Mouse (Mus musculus) forebrain, embryonic 10.5 days (tissue): ENCODE measurements around the gene Cd248. TPM values are rescaled to one million over a fixed set of nuclear protein-coding genes. Genes with fewer than 3 reads are reported as not detected.
A peak's percentile ranks its signal among the peaks of the same experiment; 100 is the strongest.

Source experiments
- DNase-seq: peaks from one replicate; pipeline ENCODE4 v3.0.0-alpha.2; 2017; ENCODE audit warnings: low spot score; ENCODE audit errors: extremely low spot score
- H3K27ac ChIP-seq: fragments of 300-500 bp; sonication (generic); 2 replicates; pipeline ENCODE4 v1.5.1; 2016; ENCODE audit warnings: mild to moderate bottlenecking
- H3K27me3 ChIP-seq: fragments of 300-500 bp; sonication (generic); 2 replicates; pipeline ENCODE4 v1.6.1; 2016; ENCODE audit warnings: mild to moderate bottlenecking; ENCODE audit not compliant: poor library complexity, severe bottlenecking
- H3K36me3 ChIP-seq: fragments of 300-500 bp; sonication (generic); replicated peaks from 2 replicates; pipeline ENCODE4 v1.6.1; 2016; ENCODE audit warnings: mild to moderate bottlenecking, moderate library complexity
- H3K4me1 ChIP-seq: fragments of 300-500 bp; sonication (generic); 2 replicates; pipeline ENCODE4 v1.6.1; 2016
- H3K4me3 ChIP-seq: fragments of 300-500 bp; sonication (generic); 2 replicates; pipeline ENCODE4 v1.5.1; 2016; ENCODE audit warnings: mild to moderate bottlenecking, moderate library complexity
- H3K9me3 ChIP-seq: fragments of 300-500 bp; sonication (generic); 2 replicates; pipeline ENCODE4 v1.6.1; 2016; ENCODE audit warnings: mild to moderate bottlenecking, moderate library complexity
- WGBS: fragments of 180-500 bp; shearing (Covaris S2); methylation state at CpG from one replicate; pipeline ENCODE4 v1.1.7; 2016; 5-methylcytosine and 5-hydroxymethylcytosine counted together
- polyA plus RNA-seq: library from polyadenylated mRNA; unstranded; fragments of >200 nt; fragmentation: Nextera tagmentation; extraction: Ambion mirVana; gene quantifications from 2 replicates; pipeline ENCODE4 v1.2.1, GENCODE M21; 2016

Cd248 gene
- polyA plus RNA-seq, 1 experiment from 2014 or later: 15.9 TPM

GRCm38 (mm10) chr19:5041588-5041987 is 26.3 kb upstream of the Cd248 start:
- Histone ChIP-seq H3K27me3 (peaks cover 11% of the 10 kb centered on the region), H3K36me3 (peaks cover 38% of the 10 kb centered on the region), H3K27ac (peak overlapping the region; percentile 84), H3K9me3 (no peaks in the 10 kb centered on the region), H3K4me3 (peak overlapping the region; percentile 92), H3K4me1 (peaks cover 53% of the 10 kb centered on the region)
- DNase-seq: no peak
- 3% methylated on average over 16 of the region's 16 CpGs for WGBS

GRCm38 (mm10) chr19:5045531-5045930 is 22.3 kb upstream of the Cd248 start:
- WGBS: 79% methylated on average over 4 of the region's 4 CpGs
- peaks cover 71% of the 10 kb centered on the region for H3K36me3 ChIP-seq

GRCm38 (mm10) chr19:5048138-5049056 is 19.5 kb upstream of the Cd248 start:
- no peak overlapping the region; the same call in 1 of the 2 replicates for H3K27ac ChIP-seq
- no peak for DNase-seq
- no peaks in the 10 kb centered on the region for H3K9me3 ChIP-seq
- H3K27me3 ChIP-seq: peaks cover 35% of the 10 kb centered on the region
- H3K36me3 ChIP-seq: peaks cover 63% of the 10 kb centered on the region
- WGBS: 86% methylated on average over 14 of the region's 14 CpGs
- no peak overlapping the region for H3K4me3 ChIP-seq
- peaks cover 39% of the 10 kb centered on the region for H3K4me1 ChIP-seq

More at GRCm38 (mm10) chr19:5045531-5045930, 22.3 kb upstream of the Cd248 start:
- peaks cover 7% of the 10 kb centered on the region for H3K27me3 ChIP-seq
- no peaks in the 10 kb centered on the region for H3K9me3 ChIP-seq
- no peak overlapping the region for H3K4me3 ChIP-seq
- DNase-seq: no peak
- no peak overlapping the region for H3K27ac ChIP-seq
- H3K4me1 ChIP-seq: peaks cover 39% of the 10 kb centered on the region

- H3K9me3 ChIP-seq: no peaks in the 10 kb centered on the region
- H3K36me3 ChIP-seq: peaks cover 53% of the 10 kb centered on the region
- no peak overlapping the region for H3K4me3 ChIP-seq
- 72% methylated on average over 6 of the region's 6 CpGs for WGBS
- peaks cover 43% of the 10 kb centered on the region for H3K4me1 ChIP-seq
- no peak overlapping the region for H3K27ac ChIP-seq
- DNase-seq: no peak
- H3K27me3 ChIP-seq: peaks cover 42% of the 10 kb centered on the region
Observed at GRCm38 (mm10) chr19:5049325-5049724, 18.6 kb upstream of the Cd248 start.

GRCm38 (mm10) chr19:5050047-5050905 is 17.6 kb upstream of the Cd248 start, which contains the start of gene Rin1:
Gene Rin1 (plus strand): TSS chr19:5050481.
- H3K27ac ChIP-seq: peak within 1 kb of the TSS; percentile 69
- peak within 1 kb of the TSS; percentile 37 for H3K4me3 ChIP-seq
- H3K27me3 ChIP-seq: peaks cover 46% of the 10 kb centered on the region

GRCm38 (mm10) chr19:5051031-5051430 is 16.8 kb upstream of the Cd248 start:
- WGBS: 8% methylated on average over 17 of the region's 17 CpGs

More at GRCm38 (mm10) chr19:5050047-5050905, 17.6 kb upstream of the Cd248 start, which contains the start of gene Rin1:
- peaks cover 43% of the 10 kb centered on the region for H3K4me1 ChIP-seq
- peak; percentile 66 for DNase-seq
- H3K9me3 ChIP-seq: no peaks in the 10 kb centered on the region
- H3K36me3 ChIP-seq: peaks cover 46% of the 10 kb centered on the region
- 15% methylated on average over 14 of the region's 14 CpGs for WGBS

GRCm38 (mm10) chr19:5051515-5051914 is 16.4 kb upstream of the Cd248 start:
- peak overlapping the region; percentile 69 for H3K27ac ChIP-seq
- H3K36me3 ChIP-seq: peaks cover 34% of the 10 kb centered on the region
- H3K27me3 ChIP-seq: peaks cover 46% of the 10 kb centered on the region
- no peaks in the 10 kb centered on the region for H3K9me3 ChIP-seq
- peaks cover 49% of the 10 kb centered on the region for H3K4me1 ChIP-seq
- 30% methylated on average over 3 of the region's 3 CpGs for WGBS
- DNase-seq: no peak
- peak overlapping the region; percentile 37 for H3K4me3 ChIP-seq

More at GRCm38 (mm10) chr19:5051031-5051430, 16.8 kb upstream of the Cd248 start:
- H3K9me3 ChIP-seq: no peaks in the 10 kb centered on the region
- peaks cover 46% of the 10 kb centered on the region for H3K27me3 ChIP-seq
- H3K27ac ChIP-seq: peak overlapping the region; percentile 69
- DNase-seq: no peak
- peaks cover 44% of the 10 kb centered on the region for H3K4me1 ChIP-seq
- H3K4me3 ChIP-seq: peak overlapping the region; percentile 37
- H3K36me3 ChIP-seq: peaks cover 39% of the 10 kb centered on the region

GRCm38 (mm10) chr19:5052166-5052822 is 15.6 kb upstream of the Cd248 start:
- Histone ChIP-seq H3K36me3 (peaks cover 26% of the 10 kb centered on the region), H3K4me3 (peak overlapping the region; percentile 15; the same call in 1 of the 2 replicates), H3K9me3 (no peaks in the 10 kb centered on the region), H3K27ac (peak overlapping the region; percentile 40; the same call in 1 of the 2 replicates), H3K4me1 (peaks cover 55% of the 10 kb centered on the region), H3K27me3 (peaks cover 46% of the 10 kb centered on the region)
- WGBS: 32% methylated on average over 25 of the region's 25 CpGs
- DNase-seq: no peak

- Histone ChIP-seq H3K27ac (0 out of 2 replicates have a peak overlapping the region, but pooled peaks have one; percentile 40), H3K27me3 (peaks cover 49% of the 10 kb centered on the region), H3K4me1 (peaks cover 58% of the 10 kb centered on the region), H3K36me3 (peaks cover 21% of the 10 kb centered on the region), H3K4me3 (no peak overlapping the region), H3K9me3 (no peaks in the 10 kb centered on the region)
- WGBS: 59% methylated on average over 17 of the region's 17 CpGs
- no peak for DNase-seq
Observed at GRCm38 (mm10) chr19:5052853-5053252, 15.0 kb upstream of the Cd248 start.

- no peak overlapping the region for H3K27ac ChIP-seq
- H3K4me3 ChIP-seq: peak overlapping the region; percentile 14; the same call in 1 of the 2 replicates
- H3K36me3 ChIP-seq: peaks cover 10% of the 10 kb centered on the region
- peaks cover 57% of the 10 kb centered on the region for H3K27me3 ChIP-seq
- DNase-seq: peak; percentile 75
- 21% methylated on average over 9 of the region's 9 CpGs for WGBS
- H3K9me3 ChIP-seq: no peaks in the 10 kb centered on the region
- H3K4me1 ChIP-seq: peaks cover 65% of the 10 kb centered on the region
Observed at GRCm38 (mm10) chr19:5053909-5054308, 14.0 kb upstream of the Cd248 start.

GRCm38 (mm10) chr19:5056251-5056650 is 11.6 kb upstream of the Cd248 start:
- Histone ChIP-seq H3K27me3 (peaks cover 43% of the 10 kb centered on the region), H3K27ac (peak overlapping the region; percentile 63; the same call in 1 of the 2 replicates), H3K36me3 (no peaks in the 10 kb centered on the region; the same call in none of the 2 replicates), H3K4me3 (0 out of 2 replicates have a peak overlapping the region, but pooled peaks have one; percentile 16), H3K9me3 (no peaks in the 10 kb centered on the region), H3K4me1 (peaks cover 67% of the 10 kb centered on the region)
- DNase-seq: peak; percentile 68
- 15% methylated on average over 6 of the region's 6 CpGs for WGBS
